Mouse (Mus musculus) thymus, postnatal 14 days (tissue): Measurements from ENCODE around the gene Agfg1.
A peak's percentile ranks its signal among the peaks of the same experiment; 100 is the strongest.

ENCODE experiments used
- DNase-seq: peaks from one replicate; pipeline ENCODE4 v3.0.0; 2021

Gene Agfg1

GRCm38 (mm10) chr1:82825783-82826182 lies 13.5 kb upstream of the Agfg1 start:
- DNase-seq: no peak

GRCm38 (mm10) chr1:82826911-82827310 lies 12.4 kb upstream of the Agfg1 start:
- DNase-seq: no peak

- DNase-seq: no peak
Measured at GRCm38 (mm10) chr1:82830771-82831170, 8.5 kb upstream of the Agfg1 start.

- no peak for DNase-seq
Measured at GRCm38 (mm10) chr1:82831547-82832240, 7.6 kb upstream of the Agfg1 start.

- DNase-seq: peak; percentile 30
Measured at GRCm38 (mm10) chr1:82832495-82833021, 6.7 kb upstream of the Agfg1 start.

GRCm38 (mm10) chr1:82833501-82833900 lies 5.8 kb upstream of the Agfg1 start:
- DNase-seq: no peak

- no peak for DNase-seq
Measured at GRCm38 (mm10) chr1:82834572-82834971, 4.7 kb upstream of the Agfg1 start.

GRCm38 (mm10) chr1:82836342-82837217 lies 2.7 kb upstream of the Agfg1 start:
- DNase-seq: no peak

GRCm38 (mm10) chr1:82837579-82837978 lies 1.7 kb upstream of the Agfg1 start:
- no peak for DNase-seq

GRCm38 (mm10) chr1:82838469-82839295 lies 601 bp upstream of the Agfg1 start:
- DNase-seq: peak; percentile 19

GRCm38 (mm10) chr1:82839614-82840421 lies 535 bp downstream of the Agfg1 start:
- DNase-seq: peak; percentile 48

- DNase-seq: no peak
Measured at GRCm38 (mm10) chr1:82855729-82856128, 16.4 kb downstream of the Agfg1 start.

GRCm38 (mm10) chr1:82858236-82858635 lies 19.0 kb downstream of the Agfg1 start:
- no peak for DNase-seq

- no peak for DNase-seq
Measured at GRCm38 (mm10) chr1:82860391-82860790, 21.1 kb downstream of the Agfg1 start.

GRCm38 (mm10) chr1:82870202-82870601 lies 30.9 kb downstream of the Agfg1 start:
- DNase-seq: no peak

GRCm38 (mm10) chr1:82879172-82879571 lies 39.9 kb downstream of the Agfg1 start:
- DNase-seq: no peak

- DNase-seq: no peak
Measured at GRCm38 (mm10) chr1:82880196-82880595, 40.9 kb downstream of the Agfg1 start.

- no peak for DNase-seq
Measured at GRCm38 (mm10) chr1:82893269-82893668, 54.0 kb downstream of the Agfg1 start.

GRCm38 (mm10) chr1:82900567-82900966 lies 61.3 kb downstream of the Agfg1 start:
- peak; percentile 46 for DNase-seq

GRCm38 (mm10) chr1:82901201-82901600 lies 61.9 kb downstream of the Agfg1 start:
- DNase-seq: no peak

- DNase-seq: no peak
Measured at GRCm38 (mm10) chr1:82905886-82906285, 66.6 kb downstream of the Agfg1 start.

GRCm38 (mm10) chr1:82913025-82913424 lies 73.7 kb downstream of the Agfg1 start, which contains the start of gene A030005L19Rik:
Gene A030005L19Rik, plus strand, starts transcription at chr1:82913325.
- DNase-seq: no peak
